Mouse (Mus musculus) stomach, postnatal 0 days (tissue): ENCODE data around the gene Dnase1l2. TPM values are rescaled to one million over a fixed set of nuclear protein-coding genes. Genes with fewer than 3 reads are reported as not detected.

ENCODE experiments used
- ATAC-seq: fragments of 200-750 bp; cut with Nextera tagmentation; 2 replicates; pipeline ENCODE4 v1.8.0; 2017; ENCODE audit not compliant: low FRiP score, low TSS enrichment
- DNase-seq: peaks from one replicate; pipeline ENCODE4 v3.0.0-alpha.2; 2016; ENCODE audit warnings: low spot score
- H3K27ac ChIP-seq: fragments of 300-500 bp; sonication (generic); replicated peaks from 2 replicates; pipeline ENCODE4 v1.5.1; 2014; ENCODE audit warnings: mild to moderate bottlenecking, control low read depth
- H3K27me3 ChIP-seq: fragments of 300-500 bp; sonication (generic); 2 replicates; pipeline ENCODE4 v1.6.1; 2014; ENCODE audit warnings: low read length; ENCODE audit not compliant: control insufficient read depth, insufficient read depth
- H3K36me3 ChIP-seq: fragments of 300-500 bp; sonication (generic); 2 replicates; pipeline ENCODE4 v1.6.1; 2014; ENCODE audit warnings: low read length, mixed read lengths; ENCODE audit not compliant: control insufficient read depth, insufficient read depth
- H3K4me1 ChIP-seq: fragments of 300-500 bp; sonication (generic); replicated peaks from 2 replicates; pipeline ENCODE4 v1.6.1; 2014; ENCODE audit warnings: antibody characterized with exemption; ENCODE audit not compliant: control insufficient read depth, insufficient read depth
- H3K4me2 ChIP-seq: fragments of 300-500 bp; sonication (generic); replicated peaks from 2 replicates; pipeline ENCODE4 v1.6.1; 2014; ENCODE audit warnings: low read depth, mild to moderate bottlenecking, control low read depth, moderate library complexity
- H3K4me3 ChIP-seq: fragments of 300-500 bp; sonication (generic); 2 replicates; pipeline ENCODE4 v1.5.1; 2014; ENCODE audit warnings: low read depth, low read length, control low read depth
- H3K9ac ChIP-seq: fragments of 300-500 bp; sonication (generic); 2 replicates; pipeline ENCODE4 v1.6.1; 2014; ENCODE audit warnings: mild to moderate bottlenecking, low read length, control low read depth, mixed read lengths
- H3K9me3 ChIP-seq: fragments of 300-500 bp; sonication (generic); 2 replicates; pipeline ENCODE4 v1.6.1; 2016; ENCODE audit warnings: low read length; ENCODE audit not compliant: control insufficient read depth
- CTCF ChIP-seq: IDR thresholded peaks from 2 replicates; pipeline ENCODE4 v1.5.1; 2016; ENCODE audit warnings: antibody characterized with exemption, low read depth, mild to moderate bottlenecking, moderate library complexity
- EP300 ChIP-seq: optimal IDR thresholded peaks from 2 replicates; pipeline ENCODE3; 2016; ENCODE audit warnings: antibody characterized with exemption
- WGBS: fragments of 180-500 bp; shearing (Covaris S2); extraction: QIAGEN DNeasy Blood & Tissue Kit; methylation state at CpG from one replicate; pipeline ENCODE4 v1.1.7; 2014; 5-methylcytosine and 5-hydroxymethylcytosine counted together
- polyA plus RNA-seq: library from polyadenylated mRNA; unstranded; fragments of >200 nt; fragmentation: Nextera tagmentation; extraction: Ambion mirVana; gene quantifications from 2 replicates; pipeline ENCODE4 v1.2.1, GENCODE M21; 2015

Dnase1l2 gene
- 88.0 and 98.5 TPM in 2 replicates for polyA plus RNA-seq

GRCm38 (mm10) chr17:24442632-24443155 is at the start of gene Dnase1l2:
Dnase1l2 (minus strand) TSS chr17:24443105.
- Histone ChIP-seq H3K27ac (peak within 1 kb of the TSS; percentile 84), H3K36me3 (peaks cover 29% of the 10 kb centered on the region), H3K9me3 (no peaks in the 10 kb centered on the region), H3K4me1 (no peaks in the 10 kb centered on the region), H3K27me3 (no peaks in the 10 kb centered on the region), H3K4me3 (no peak within 1 kb of the TSS), H3K4me2 (peak within 1 kb of the TSS; percentile 25; the same call in 1 of the 2 replicates), H3K9ac (peak within 1 kb of the TSS; percentile 18; the same call in 1 of the 2 replicates)
- ATAC-seq (peak; percentile 41), DNase-seq (peak; percentile 40)
- TF ChIP-seq CTCF (no peak), EP300 (no peak)
- WGBS, result 56% methylated on average over 7 of the region's 7 CpGs

- ATAC-seq (no peak), DNase-seq (no peak)
- Histone ChIP-seq H3K4me3 (no peak overlapping the region), H3K36me3 (no peaks in the 10 kb centered on the region), H3K4me2 (no peak overlapping the region), H3K9ac (no peak overlapping the region), H3K4me1 (no peaks in the 10 kb centered on the region; the same call in 1 of the 2 replicates), H3K9me3 (no peaks in the 10 kb centered on the region), H3K27me3 (no peaks in the 10 kb centered on the region), H3K27ac (no peak overlapping the region)
- WGBS, result 78% methylated on average over 4 of the region's 4 CpGs
- TF ChIP-seq EP300 (no peak), CTCF (no peak)
Observed at GRCm38 (mm10) chr17:24490399-24490798, 47.5 kb upstream of the Dnase1l2 start.

- Histone ChIP-seq H3K27me3 (no peaks in the 10 kb centered on the region), H3K27ac (no peak overlapping the region), H3K9me3 (no peaks in the 10 kb centered on the region), H3K36me3 (no peaks in the 10 kb centered on the region), H3K4me3 (peak overlapping the region; percentile 59), H3K4me2 (peak overlapping the region; percentile 93), H3K4me1 (no peaks in the 10 kb centered on the region; the same call in 1 of the 2 replicates), H3K9ac (peak overlapping the region; percentile 67)
- TF ChIP-seq CTCF, result no peak
- TF ChIP-seq EP300, result no peak
- DNase-seq, result no peak
- peak; percentile 3; the same call in 1 of the 2 replicates for ATAC-seq
- WGBS, result 29% methylated on average over 17 of the region's 19 CpGs
Observed at GRCm38 (mm10) chr17:24489265-24490030, 46.5 kb upstream of the Dnase1l2 start.

- no peaks in the 10 kb centered on the region for H3K36me3 ChIP-seq
- no peaks in the 10 kb centered on the region for H3K9me3 ChIP-seq
- H3K4me1 ChIP-seq, result no peaks in the 10 kb centered on the region; the same call in 1 of the 2 replicates
- H3K9ac ChIP-seq, result peak overlapping the region; percentile 67
- H3K27ac ChIP-seq, result no peak overlapping the region
- ATAC-seq, result peak; percentile 59
- TF ChIP-seq EP300, result no peak
- TF ChIP-seq CTCF, result no peak
- no peak for DNase-seq
- H3K27me3 ChIP-seq, result no peaks in the 10 kb centered on the region
- WGBS, result under 1% methylated on average over 43 of the region's 81 CpGs
- H3K4me3 ChIP-seq, result peak overlapping the region; percentile 59
- peak overlapping the region; percentile 93 for H3K4me2 ChIP-seq
Observed at GRCm38 (mm10) chr17:24488662-24489264, 45.9 kb upstream of the Dnase1l2 start.

GRCm38 (mm10) chr17:24488186-24488661 is 45.3 kb upstream of the Dnase1l2 start, which contains the start of gene Caskin1:
Caskin1 (plus strand) TSS chr17:24488601.
- Histone ChIP-seq H3K27me3 (no peaks in the 10 kb centered on the region), H3K4me2 (peak within 1 kb of the TSS; percentile 93), H3K36me3 (no peaks in the 10 kb centered on the region), H3K27ac (no peak within 1 kb of the TSS), H3K9ac (peak within 1 kb of the TSS; percentile 67), H3K4me1 (no peaks in the 10 kb centered on the region; the same call in 1 of the 2 replicates), H3K4me3 (peak within 1 kb of the TSS; percentile 59), H3K9me3 (no peaks in the 10 kb centered on the region)
- ATAC-seq, result peak; percentile 57
- no peak for TF ChIP-seq CTCF
- no peak for TF ChIP-seq EP300
- WGBS, result 2% methylated on average over 43 of the region's 45 CpGs
- DNase-seq, result peak; percentile 45
